Mouse (Mus musculus) MEL (cell line): ENCODE results near the gene Igfbp3. TPM values are rescaled to one million over a fixed set of nuclear protein-coding genes. Genes with fewer than 3 reads are reported as not detected.

ENCODE experiments used
- DNase-seq: peaks from one replicate; pipeline ENCODE4 v3.0.0; 2011; ENCODE audit warnings: low read depth, low spot score
- H3K27ac ChIP-seq: 2 replicates; pipeline ENCODE4 v1.5.1; 2012; ENCODE audit warnings: low read depth, mild to moderate bottlenecking, control low read depth, low read length, moderate library complexity; ENCODE audit not compliant: control insufficient read depth
- H3K27me3 ChIP-seq, 2 experiments: fragments of 150-350 bp in 1 of 2; sonication (generic) in 1 of 2; 2 replicates each; pipeline ENCODE4 v1.6.1; 2012; ENCODE audit warnings: low read length in 2 of 2, mild to moderate bottlenecking in 2 of 2, improper control_type of control experiment in 1 of 2, moderate library complexity in 1 of 2; ENCODE audit not compliant: insufficient read depth in 2 of 2, control insufficient read depth in 1 of 2
- H3K36me3 ChIP-seq, 2 experiments: 2 replicates each; pipeline ENCODE4 v1.6.1; 2012 to 2014; ENCODE audit warnings: low read length in 2 of 2, improper control_type of control experiment in 1 of 2, inconsistent platforms in 1 of 2, mild to moderate bottlenecking in 1 of 2; ENCODE audit not compliant: insufficient read depth in 2 of 2, control insufficient read depth in 1 of 2
- H3K4me1 ChIP-seq, 2 experiments: fragments of 150-350 bp in 1 of 2; sonication (generic) in 1 of 2; 2 replicates each; pipeline ENCODE4 v1.6.1; 2012; ENCODE audit warnings: low read length in 2 of 2, improper control_type of control experiment in 1 of 2, mild to moderate bottlenecking in 1 of 2; ENCODE audit not compliant: insufficient read depth in 2 of 2, control insufficient read depth in 1 of 2
- H3K4me3 ChIP-seq, 2 experiments: fragments of 150-350 bp in 1 of 2; sonication (generic) in 1 of 2; 2 replicates each; pipeline ENCODE4 v1.5.1; 2012; ENCODE audit warnings: low read depth in 2 of 2, low read length in 2 of 2, mild to moderate bottlenecking in 2 of 2, moderate library complexity in 2 of 2, control low read depth in 1 of 2, improper control_type of control experiment in 1 of 2; ENCODE audit not compliant: control insufficient read depth in 1 of 2, insufficient read depth in 1 of 2
- H3K79me2 ChIP-seq: 2 replicates; pipeline ENCODE4 v1.6.1; 2012; ENCODE audit warnings: mild to moderate bottlenecking, low read length, moderate library complexity; ENCODE audit not compliant: control insufficient read depth, poor library complexity, insufficient read depth
- H3K9ac ChIP-seq: 2 replicates; pipeline ENCODE4 v1.6.1; 2012; ENCODE audit warnings: low read depth, mild to moderate bottlenecking, control low read depth, low read length, moderate library complexity; ENCODE audit not compliant: control insufficient read depth, poor library complexity, severe bottlenecking
- H3K9me3 ChIP-seq: fragments of 150-350 bp; sonication (generic); replicated peaks from 2 replicates; pipeline ENCODE4 v1.6.1; 2012; ENCODE audit warnings: mild to moderate bottlenecking, low read length, improper control_type of control experiment, moderate library complexity; ENCODE audit not compliant: insufficient read depth
- CHD1 ChIP-seq: IDR thresholded peaks from 2 replicates; pipeline ENCODE4 v1.6.1; 2012; ENCODE audit warnings: low read depth, mild to moderate bottlenecking, inconsistent platforms, low read length, improper control_type of control experiment
- CHD2 ChIP-seq: IDR thresholded peaks from 2 replicates; pipeline ENCODE4 v1.6.1; 2011; ENCODE audit warnings: low read length, improper control_type of control experiment
- E2F4 ChIP-seq: IDR thresholded peaks from 2 replicates; pipeline ENCODE4 v1.6.1; 2011; ENCODE audit warnings: low read depth, low read length, improper control_type of control experiment, borderline replicate concordance
- ETS1 ChIP-seq: IDR thresholded peaks from 2 replicates; pipeline ENCODE4 v1.6.1; 2012; ENCODE audit warnings: low read depth, mild to moderate bottlenecking, inconsistent platforms, low read length, improper control_type of control experiment, moderate library complexity
- GABPA ChIP-seq: IDR thresholded peaks from 2 replicates; pipeline ENCODE4 v1.6.1; 2012; ENCODE audit warnings: low read depth, mild to moderate bottlenecking, inconsistent platforms, low read length, improper control_type of control experiment, moderate library complexity
- GATA1 ChIP-seq: IDR thresholded peaks from 2 replicates; pipeline ENCODE4 v1.6.1; 2011; ENCODE audit warnings: low read depth, low read length, improper control_type of control experiment
- JUND ChIP-seq: IDR thresholded peaks from 2 replicates; pipeline ENCODE4 v1.6.1; 2011; ENCODE audit warnings: low read depth, mild to moderate bottlenecking, improper control_type of control experiment, low read length
- KAT2A ChIP-seq: conservative IDR thresholded peaks from 2 replicates; pipeline ENCODE4 v1.6.1; 2012; ENCODE audit warnings: low read depth, low read length, improper control_type of control experiment, inconsistent platforms
- MAFK ChIP-seq: IDR thresholded peaks from 2 replicates; pipeline ENCODE4 v1.6.1; 2011; ENCODE audit warnings: low read depth, mild to moderate bottlenecking, low read length, improper control_type of control experiment, borderline replicate concordance
- MAX ChIP-seq: IDR thresholded peaks from 2 replicates; pipeline ENCODE4 v1.6.1; 2011; ENCODE audit warnings: low read length, improper control_type of control experiment
- MEF2A ChIP-seq: IDR thresholded peaks from 2 replicates; pipeline ENCODE4 v1.6.1; 2014; ENCODE audit warnings: low read depth, mild to moderate bottlenecking, inconsistent platforms, low read length, improper control_type of control experiment; ENCODE audit not compliant: poor library complexity, insufficient replicate concordance, severe bottlenecking; ENCODE audit errors: extremely low read depth
- MYC ChIP-seq: IDR thresholded peaks from 2 replicates; pipeline ENCODE4 v1.6.1; 2011; ENCODE audit warnings: low read depth, mild to moderate bottlenecking, low read length, improper control_type of control experiment, moderate library complexity
- NELFE ChIP-seq: IDR thresholded peaks from 2 replicates; pipeline ENCODE4 v1.6.1; 2011; ENCODE audit warnings: low read depth, low read length, improper control_type of control experiment
- NRF1 ChIP-seq: IDR thresholded peaks from 2 replicates; pipeline ENCODE4 v1.6.1; 2014; ENCODE audit warnings: low read depth, mild to moderate bottlenecking, inconsistent platforms, low read length, improper control_type of control experiment, moderate library complexity; ENCODE audit not compliant: poor library complexity, insufficient read depth, severe bottlenecking
- POLR2A ChIP-seq, 2 experiments: IDR thresholded peaks; 2 replicates each; pipeline ENCODE4 v1.6.1; 2011 to 2012; ENCODE audit warnings: low read length in 2 of 2, mild to moderate bottlenecking in 2 of 2, control low read depth in 1 of 2, improper control_type of control experiment in 1 of 2, low read depth in 1 of 2, moderate library complexity in 1 of 2; ENCODE audit not compliant: control insufficient read depth in 1 of 2, insufficient read depth in 1 of 2, poor library complexity in 1 of 2
- POLR2AphosphoS2 ChIP-seq: IDR thresholded peaks from 2 replicates; pipeline ENCODE4 v1.6.1; 2011; ENCODE audit warnings: low read length, improper control_type of control experiment
- POLR2AphosphoS5 ChIP-seq: IDR thresholded peaks from 2 replicates; pipeline ENCODE4 v1.6.1; 2012; ENCODE audit warnings: low read depth, borderline replicate concordance, mild to moderate bottlenecking, inconsistent platforms, low read length, moderate library complexity, mixed read lengths
- RCOR1 ChIP-seq: IDR thresholded peaks from 2 replicates; pipeline ENCODE4 v1.6.1; 2012; ENCODE audit warnings: low read depth, mild to moderate bottlenecking, inconsistent platforms, low read length, improper control_type of control experiment
- SMC3 ChIP-seq: IDR thresholded peaks from 2 replicates; pipeline ENCODE4 v1.6.1; 2011; ENCODE audit warnings: low read depth, low read length, improper control_type of control experiment
- TBP ChIP-seq: IDR thresholded peaks from 2 replicates; pipeline ENCODE4 v1.8.0; 2011; ENCODE audit warnings: low read depth, low read length, improper control_type of control experiment
- TCF12 ChIP-seq: IDR thresholded peaks from 2 replicates; pipeline ENCODE4 v1.6.1; 2014; ENCODE audit warnings: low read depth, mild to moderate bottlenecking, inconsistent platforms, low read length, improper control_type of control experiment, moderate library complexity
- USF1 ChIP-seq: IDR thresholded peaks from 2 replicates; pipeline ENCODE4 v1.6.1; 2014; ENCODE audit warnings: low read depth, mild to moderate bottlenecking, inconsistent platforms, low read length, improper control_type of control experiment, moderate library complexity
- USF2 ChIP-seq, 2 experiments: IDR thresholded peaks; 2 replicates each; pipeline ENCODE4 v1.6.1; 2011 to 2012; ENCODE audit warnings: improper control_type of control experiment in 2 of 2, low read length in 2 of 2, borderline replicate concordance in 1 of 2, inconsistent platforms in 1 of 2, low read depth in 1 of 2, mild to moderate bottlenecking in 1 of 2; ENCODE audit not compliant: insufficient read depth in 1 of 2
- ZKSCAN1 ChIP-seq: IDR thresholded peaks from 2 replicates; pipeline ENCODE4 v1.6.1; 2012; ENCODE audit warnings: low read depth, mild to moderate bottlenecking, inconsistent platforms, low read length, improper control_type of control experiment, moderate library complexity
- ZNF384 ChIP-seq: IDR thresholded peaks from 2 replicates; pipeline ENCODE4 v1.6.1; 2012; ENCODE audit warnings: low read depth, mild to moderate bottlenecking, inconsistent platforms, low read length, improper control_type of control experiment
- polyA plus RNA-seq, 2 experiments: library from polyadenylated mRNA; stranded (reverse) in 1 of 2; unstranded in 1 of 2; fragments of >175 nt in 1 of 2; fragments of >200 nt in 1 of 2; gene quantifications; 2 replicates each; pipeline versions ENCODE4 v1.2.1 to v1.2.4; 2012; ENCODE audit warnings: low replicate concordance in 2 of 2, low read depth in 1 of 2; ENCODE audit not compliant: insufficient read length in 2 of 2, insufficient read depth in 1 of 2, missing spikeins in 1 of 2
- total RNA-seq: library from RNA; depleted of rRNA; stranded (reverse); fragments of 300-350 nt; gene quantifications from 2 replicates; pipeline ENCODE4 v1.2.3, GENCODE M21; 2012

Gene Igfbp3
- total and polyA plus RNA-seq, 3 experiments = not detected

GRCm38 (mm10) chr11:7228107-7228506 lies 14.4 kb upstream of the Igfbp3 start:
- Histone ChIP-seq H3K9ac (no peak overlapping the region), H3K4me1 (no peaks in the 10 kb centered on the region), H3K36me3 (no peaks in the 10 kb centered on the region), H3K9me3 (no peaks in the 10 kb centered on the region), H3K27me3 (no peaks in the 10 kb centered on the region), H3K79me2 (no peaks in the 10 kb centered on the region), H3K4me3 (no peak overlapping the region), H3K27ac (no peak overlapping the region)
- no peak for DNase-seq
- TF ChIP-seq CHD2 = no peak
- TF ChIP-seq MAFK = no peak
- no peak for TF ChIP-seq USF2 (IDR thresholded peaks at IDR 0.05; ENCODE audit: borderline replicate concordance in 1 of 2, insufficient read depth in 1 of 2, low read depth in 1 of 2, low read length in 2 of 2)
- no peak for TF ChIP-seq MAX
- TF ChIP-seq E2F4 = no peak
- no peak for TF ChIP-seq TCF12
- no peak for TF ChIP-seq JUND
- no peak for TF ChIP-seq NRF1
- no peak for TF ChIP-seq MYC
- TF ChIP-seq POLR2AphosphoS5 = no peak
- no peak for TF ChIP-seq RCOR1
- no peak for TF ChIP-seq POLR2A (IDR thresholded peaks at IDR 0.05; ENCODE audit: control insufficient read depth in 1 of 2, insufficient read depth in 1 of 2, low read depth in 1 of 2, low read length in 2 of 2, poor library complexity in 1 of 2)
- no peak for TF ChIP-seq TBP
- TF ChIP-seq CHD1 = no peak
- TF ChIP-seq ZNF384 = no peak
- no peak for TF ChIP-seq GATA1
- no peak for TF ChIP-seq MEF2A
- TF ChIP-seq SMC3 = no peak
- TF ChIP-seq GABPA = no peak

GRCm38 (mm10) chr11:7226810-7227550 lies 13.3 kb upstream of the Igfbp3 start:
- Histone ChIP-seq H3K36me3 (no peaks in the 10 kb centered on the region), H3K4me1 (no peaks in the 10 kb centered on the region), H3K4me3 (no peak overlapping the region), H3K27me3 (no peaks in the 10 kb centered on the region), H3K9me3 (no peaks in the 10 kb centered on the region), H3K9ac (no peak overlapping the region), H3K27ac (no peak overlapping the region), H3K79me2 (no peaks in the 10 kb centered on the region)
- no peak for DNase-seq
- TF ChIP-seq USF1 (no peak), ZKSCAN1 (no peak), ETS1 (no peak), MEF2A (no peak), POLR2AphosphoS2 (no peak), MAFK (no peak), POLR2A (IDR thresholded peaks at IDR 0.05; ENCODE audit: control insufficient read depth in 1 of 2, insufficient read depth in 1 of 2, low read depth in 1 of 2, low read length in 2 of 2, poor library complexity in 1 of 2) (no peak), NRF1 (no peak), KAT2A (no peak), JUND (no peak), CHD1 (no peak), TBP (no peak), E2F4 (no peak), POLR2AphosphoS5 (no peak), GABPA (no peak), TCF12 (no peak), GATA1 (no peak), RCOR1 (no peak), MYC (no peak), NELFE (no peak)
